Mouse (Mus musculus): ENCODE measurements around the gene Fig4. TPM values are rescaled to one million over a fixed set of nuclear protein-coding genes. Genes with fewer than 3 reads are reported as not detected.
A peak's percentile ranks its signal among the peaks of the same experiment; 100 is the strongest.

Gene Fig4
- total RNA-seq (2021): 10 to 100 TPM in 1 of 2 experiments, 1 to 10 TPM in 1; 9.5 to 10.1 TPM
- long read RNA-seq, experiment 1, transcript Fig4-201 (23 exons, 3,282 nt): major isoform, 14 of 18 reads
- long read RNA-seq, experiment 1, partial matches to known transcripts: 2 of 18 reads
- long read RNA-seq, experiment 1, other reads (novel, unspliced or antisense): 2 of 18 reads
- long read RNA-seq, experiment 2, transcript Fig4-201 (23 exons, 3,282 nt): major isoform, 32 of 36 reads
- long read RNA-seq, experiment 2, partial matches to known transcripts: 0 of 36 reads
- long read RNA-seq, experiment 2, other reads (novel, unspliced or antisense): 4 of 36 reads

DNA sequence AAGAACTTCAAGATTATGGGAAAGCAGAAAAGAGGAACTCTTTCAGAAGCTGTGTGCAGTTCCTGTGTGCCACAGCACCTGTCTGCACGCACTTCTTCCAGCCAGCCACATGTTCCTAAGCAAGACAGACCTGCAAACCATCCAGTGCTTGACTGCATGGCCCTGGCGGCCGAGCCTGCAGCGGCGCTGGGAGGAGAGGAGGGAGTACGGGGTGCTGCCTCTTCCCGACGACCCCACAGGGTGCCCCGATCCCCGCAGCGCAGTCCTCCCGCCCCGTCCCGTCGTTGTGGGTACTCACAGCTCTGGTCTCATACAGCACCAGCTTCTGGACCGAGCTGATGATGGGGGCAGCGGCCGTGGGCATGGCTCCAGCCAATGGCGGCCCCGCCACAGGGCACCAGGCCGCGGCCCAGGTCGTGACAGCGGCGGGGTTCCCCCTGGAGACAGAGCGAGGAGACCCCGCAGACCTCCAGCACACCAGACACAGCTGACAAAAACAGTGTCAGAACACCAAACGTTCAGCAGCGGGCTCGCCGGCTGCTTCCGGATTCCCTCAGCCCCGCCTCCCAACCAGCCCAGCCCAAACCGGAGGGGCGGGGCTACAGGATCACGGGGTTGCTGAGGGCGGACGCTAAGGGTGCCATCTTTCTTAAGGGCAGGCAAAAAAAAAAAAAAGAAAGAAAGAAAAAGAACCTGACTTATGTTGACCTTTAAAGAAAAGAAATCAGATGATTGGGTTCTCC, at the start of gene Fig4:
TSS of gene Fig4 (minus strand) at position 572 of the 743 bp plus-strand sequence.
- DNase-seq (ENCODE audit: low spot score in 2 of 2): peak; percentile 72 to 89

DNA sequence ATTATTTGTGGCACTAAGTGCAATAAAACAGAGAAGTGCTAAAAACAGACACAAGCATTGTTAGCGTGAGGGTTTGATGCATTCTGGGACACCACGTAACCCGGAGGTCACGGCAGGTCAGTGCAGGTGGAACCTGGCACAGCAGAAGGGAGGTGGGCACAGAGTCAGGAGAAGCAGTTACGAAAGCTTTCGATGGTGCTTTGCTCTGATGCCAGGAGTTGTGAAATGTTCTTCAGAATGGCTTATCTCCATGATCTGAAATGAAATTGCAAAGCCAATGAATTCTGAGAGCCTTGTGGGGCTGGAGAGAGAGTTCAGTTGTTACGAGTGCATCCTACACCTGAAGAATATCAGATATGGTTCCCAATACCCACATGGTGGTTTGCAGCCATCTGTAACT, 38.3 kb upstream of the Fig4 start:
- no peak for DNase-seq (ENCODE audit: low spot score in 2 of 2)

DNA sequence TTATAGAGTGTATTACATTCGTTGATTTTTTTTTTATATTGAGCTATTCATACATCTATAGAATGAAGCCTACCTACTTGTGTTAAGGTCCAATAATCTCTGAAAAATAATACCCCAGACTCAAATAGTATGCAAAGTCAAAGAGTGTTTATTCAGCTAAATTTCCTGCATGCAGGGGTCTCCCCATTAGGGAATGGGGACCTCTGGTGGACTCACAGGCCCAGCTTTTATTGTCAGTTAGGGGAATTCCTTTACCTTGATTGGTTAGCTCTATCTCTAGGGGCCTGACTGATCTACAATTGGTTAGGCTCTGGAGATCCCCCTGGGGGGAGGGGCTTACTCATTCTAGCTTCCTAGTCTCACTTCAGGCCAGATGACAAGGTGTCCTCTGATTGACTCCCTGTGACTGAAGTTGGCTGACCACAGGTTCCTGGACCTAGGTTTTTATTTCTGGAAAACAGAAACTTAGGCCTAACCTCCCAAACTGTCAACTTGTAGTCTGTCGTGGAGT, 29.5 kb upstream of the Fig4 start:
- no peak for DNase-seq (ENCODE audit: low spot score in 2 of 2)

- DNase-seq (ENCODE audit: low spot score in 2 of 2): no peak
Measured at GRCm38 (mm10) chr10:41315866-41316265, 12.8 kb upstream of the Fig4 start.

- no peak for DNase-seq (ENCODE audit: low spot score in 2 of 2)
Measured at GRCm38 (mm10) chr10:41308205-41308604, 5.1 kb upstream of the Fig4 start.

DNA sequence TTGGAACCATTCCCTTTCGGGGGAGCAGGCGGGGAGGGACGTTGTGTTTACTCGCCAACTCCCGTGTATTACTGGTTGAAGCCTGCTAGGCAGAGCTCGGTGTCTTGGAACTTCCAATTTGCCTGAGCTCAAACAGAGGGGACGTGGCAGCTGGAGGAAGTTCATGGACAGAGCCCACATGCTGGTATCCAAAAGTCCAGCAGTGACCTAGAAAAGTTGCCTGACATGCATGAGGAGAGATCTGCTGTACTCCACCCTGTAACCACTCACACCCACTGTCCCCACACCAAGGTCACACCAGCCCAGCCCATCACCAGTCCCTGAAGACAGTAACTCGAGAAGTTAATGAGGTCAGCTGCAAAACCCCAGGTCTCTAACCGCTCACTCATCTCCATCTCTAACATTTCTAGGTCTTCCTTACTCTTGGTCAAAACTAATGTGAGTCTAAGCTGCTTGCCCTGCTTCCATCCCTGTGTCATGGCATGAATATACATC, 1.9 kb upstream of the Fig4 start:
- DNase-seq (ENCODE audit: low spot score in 2 of 2): no peak

GRCm38 (mm10) chr10:41303639-41304444, 782 bp upstream of the Fig4 start, which contains the start of gene Ak9:
Ak9 (plus strand) TSS chr10:41303980.
- peak; percentile 41 to 83 for DNase-seq (ENCODE audit: low spot score in 2 of 2)

- DNase-seq (ENCODE audit: low spot score in 2 of 2): no peak
Measured at GRCm38 (mm10) chr10:41300161-41300560, 2.9 kb downstream of the Fig4 start.

DNA sequence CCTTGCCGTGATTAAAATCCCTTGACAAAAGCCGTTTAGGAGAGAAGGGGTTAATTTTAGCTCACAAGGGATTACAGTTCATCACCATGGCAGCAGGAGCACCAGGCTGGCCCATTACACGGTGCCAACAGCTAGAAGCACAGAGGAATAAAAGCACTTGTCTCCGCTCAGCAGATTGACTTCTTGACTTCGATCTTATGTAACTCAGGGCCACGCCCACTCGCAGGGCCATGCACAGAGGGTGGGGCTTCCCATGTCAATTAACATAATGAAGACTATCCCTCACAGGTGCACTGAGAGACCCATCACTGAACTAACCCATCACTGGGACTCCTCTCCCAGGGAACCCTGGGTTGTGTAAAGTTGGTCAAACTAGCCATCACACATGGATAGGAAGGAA, 7.9 kb downstream of the Fig4 start:
- no peak for DNase-seq (ENCODE audit: low spot score in 2 of 2)

GRCm38 (mm10) chr10:41294734-41295133, 8.3 kb downstream of the Fig4 start:
- DNase-seq (ENCODE audit: low spot score in 2 of 2): no peak

DNA sequence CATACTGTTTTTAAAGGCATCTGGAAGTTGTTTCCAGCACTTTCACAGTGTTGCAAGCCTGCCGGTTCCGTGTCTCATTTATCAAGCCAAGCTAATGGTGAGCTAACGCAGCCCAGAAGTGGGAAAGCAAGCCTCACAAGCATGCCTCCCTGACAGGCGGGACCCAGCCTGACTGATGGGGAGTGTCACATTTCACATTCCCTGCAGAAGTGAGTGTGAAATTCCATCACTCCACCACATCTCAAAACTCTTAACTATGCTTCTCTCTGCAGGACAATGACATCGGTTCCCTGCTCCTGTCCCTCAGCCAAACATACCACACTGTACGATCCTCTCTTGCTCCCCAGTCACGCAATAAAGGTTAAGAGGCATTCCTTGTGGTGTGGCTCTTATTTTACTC, 10.0 kb downstream of the Fig4 start:
- DNase-seq (ENCODE audit: low spot score in 2 of 2): no peak

- no peak for DNase-seq (ENCODE audit: low spot score in 2 of 2)
Measured at GRCm38 (mm10) chr10:41291021-41291420, 12.0 kb downstream of the Fig4 start.

- peak; percentile 69 to 84 for DNase-seq (ENCODE audit: low spot score in 2 of 2)
Measured at GRCm38 (mm10) chr10:41288771-41289415, 14.2 kb downstream of the Fig4 start.

GRCm38 (mm10) chr10:41288074-41288473, 15.0 kb downstream of the Fig4 start:
- no peak for DNase-seq (ENCODE audit: low spot score in 2 of 2)

- DNase-seq (ENCODE audit: low spot score in 2 of 2): no peak
Measured at GRCm38 (mm10) chr10:41287618-41288017, 15.4 kb downstream of the Fig4 start.

- DNase-seq (ENCODE audit: low spot score in 2 of 2): no peak
Measured at GRCm38 (mm10) chr10:41282086-41282485, 21.0 kb downstream of the Fig4 start.

DNA sequence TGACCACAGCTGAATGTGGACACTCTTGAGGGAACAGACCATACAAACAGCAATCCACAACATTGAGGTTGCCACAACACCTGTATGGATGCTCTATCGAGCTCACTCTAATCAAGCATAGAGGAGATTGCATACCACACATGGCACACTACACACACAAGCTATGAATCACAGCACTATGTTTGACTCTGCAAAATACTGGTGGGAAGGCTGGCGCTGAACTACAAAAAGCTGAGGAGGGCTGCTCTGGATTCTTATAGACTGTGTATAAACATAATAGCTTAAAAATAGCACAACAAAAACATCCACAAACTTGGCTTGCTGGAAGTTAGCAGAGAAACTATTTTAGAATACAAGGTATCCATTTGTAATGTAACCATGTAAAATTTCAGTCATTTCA, 22.3 kb downstream of the Fig4 start:
- DNase-seq (ENCODE audit: low spot score in 2 of 2): no peak

DNA sequence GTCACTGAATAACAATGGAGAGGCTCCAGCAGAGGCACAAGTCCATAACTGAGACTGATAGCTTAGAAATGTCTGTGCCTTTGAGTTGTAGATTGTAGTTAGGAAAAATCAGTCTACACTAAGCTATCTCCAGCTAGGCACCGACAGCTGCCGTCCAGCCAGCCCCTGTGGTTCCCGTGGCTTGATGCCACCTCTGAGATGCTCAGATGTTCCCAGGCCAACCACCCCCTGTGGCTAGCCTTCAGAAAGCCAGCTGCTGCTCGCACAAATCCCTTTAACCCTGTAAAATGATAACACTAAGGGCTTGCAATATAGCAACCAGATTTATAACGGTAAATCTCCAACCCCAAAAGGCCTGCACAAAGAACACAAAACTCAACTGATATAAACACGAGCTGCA, 22.9 kb downstream of the Fig4 start:
- DNase-seq (ENCODE audit: low spot score in 2 of 2): no peak

DNA sequence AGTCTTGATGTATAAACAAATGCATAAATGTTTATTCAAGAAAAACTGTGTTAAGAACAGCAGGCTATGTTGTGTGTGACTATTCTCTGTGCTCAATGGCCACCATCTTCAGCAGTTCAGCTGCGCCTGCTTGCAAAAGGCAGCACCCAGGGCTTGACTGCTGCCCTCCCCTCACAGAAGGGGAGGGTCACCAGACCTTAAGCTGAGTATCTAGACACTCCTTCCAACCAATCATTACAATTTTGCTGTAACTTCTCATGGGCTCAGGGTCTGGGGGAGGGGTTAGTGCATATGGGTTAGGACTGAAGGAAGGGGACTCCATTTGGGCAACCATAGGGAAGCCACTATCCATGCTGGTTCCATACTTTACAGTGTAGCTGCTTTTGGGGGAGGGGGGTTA, 24.3 kb downstream of the Fig4 start:
- DNase-seq (ENCODE audit: low spot score in 2 of 2): no peak

GRCm38 (mm10) chr10:41274871-41275270, 28.2 kb downstream of the Fig4 start:
- no peak for DNase-seq (ENCODE audit: low spot score in 2 of 2)

DNA sequence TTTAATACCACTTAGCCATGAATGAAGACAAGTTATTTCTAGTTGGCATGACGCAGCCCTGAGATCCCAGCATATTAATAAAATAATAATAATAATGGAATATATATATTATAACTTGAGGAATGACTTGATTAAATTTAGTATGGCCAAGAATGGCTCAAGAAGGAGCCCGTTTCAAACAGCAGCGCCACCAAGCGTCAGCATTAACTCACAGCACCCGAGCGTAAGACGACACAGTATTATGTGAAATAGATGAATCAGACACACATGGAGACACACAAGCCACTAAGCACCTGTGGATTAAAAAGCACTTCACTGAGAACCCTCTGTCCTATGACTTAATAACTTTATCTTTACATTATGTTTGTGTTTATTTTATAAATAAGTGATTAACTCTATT, 31.2 kb downstream of the Fig4 start:
- no peak for DNase-seq (ENCODE audit: low spot score in 2 of 2)
